In genomic region chr7:139119152-139119774, GRCm38 (mm10) we compare ENCODE assay signal across 8 mouse cellular contexts. TPM values are rescaled to one million over a fixed set of nuclear protein-coding genes. Genes with fewer than 3 reads are reported as not detected.
DNase-seq lines count a peak whose midpoint lies in the region; ATAC-seq and TF ChIP-seq lines count a peak whose summit lies in the region.

No protein-coding gene starts in this region.

- peak; percentile 86 for ATAC-seq in forebrain, embryonic 13.5 days

- no peak for TF ChIP-seq POLR2A in lung, adult 2 months (IDR thresholded peaks at IDR 0.05; ENCODE audit: borderline replicate concordance, extremely low read depth, low read depth, low read length)

- DNase-seq in ES-CJ7 (ENCODE audit: low read depth, low spot score): peak; percentile 58
- DNase-seq in c-Kit-positive CD71-positive TER-119-positive erythroid progenitor cells, embryonic 14.5 days (ENCODE audit: low spot score): peak; percentile 11
- peak; percentile 87 to 91 for DNase-seq in heart, postnatal 14 days
- peak; percentile 83 to 94 for DNase-seq in kidney, postnatal 36 days
- DNase-seq in lung, adult 2 months: peak; percentile 84
- DNase-seq in ovary, postnatal 10 days (ENCODE audit: low spot score): peak; percentile 71
- peak; percentile 4 to 47 for DNase-seq in thymus, postnatal 10 days (ENCODE audit: low spot score in 2 of 2)

- no peaks in the 10 kb centered on the region for H3K9me3 ChIP-seq in forebrain, embryonic 13.5 days (replicated peaks)

- intact Hi-C loops in heart, postnatal 14 days (cut with DNase I): no loop called here

- no peak overlapping the region for H3K4me3 ChIP-seq in forebrain, embryonic 13.5 days
- no peak overlapping the region for H3K4me3 ChIP-seq in lung, adult 2 months (replicated peaks; ENCODE audit: extremely low read depth, low read depth, low read length)

- H3K27me3 ChIP-seq in forebrain, embryonic 13.5 days: 0 out of 2 replicates have a peak, but pooled peaks cover 10% of the 10 kb centered on the region

- TF ChIP-seq CTCF in lung, adult 2 months (IDR thresholded peaks at IDR 0.05; ENCODE audit: insufficient read depth, low read length): peak; percentile 97

- no peak overlapping the region for H3K27ac ChIP-seq in forebrain, embryonic 13.5 days

- no peaks in the 10 kb centered on the region for H3K36me3 ChIP-seq in forebrain, embryonic 13.5 days (ENCODE audit: poor library complexity, severe bottlenecking)

- 45% methylated on average over 13 of the region's 13 CpGs for WGBS in forebrain, embryonic 13.5 days
- WGBS in lung, adult 2 months: 41% methylated on average over 13 of the region's 13 CpGs

- H3K4me1 ChIP-seq in forebrain, embryonic 13.5 days: no peaks in the 10 kb centered on the region
- no peaks in the 10 kb centered on the region for H3K4me1 ChIP-seq in lung, adult 2 months (ENCODE audit: control insufficient read depth, insufficient read depth, low read length)

- H3K4me2 ChIP-seq in forebrain, embryonic 13.5 days: no peak overlapping the region

- no peak overlapping the region for H3K9ac ChIP-seq in forebrain, embryonic 13.5 days

RNA-seq across cellular contexts. Expression of gene Dpysl4, which starts 33.5 kb away (rescaled TPM):
- polyA plus RNA-seq in forebrain, embryonic 13.5 days (2015; fragmentation: Nextera tagmentation; extraction: Ambion mirVana): 106 and 141 TPM in 2 replicates
- 1 to 10 TPM; 1.8 to 3.7 TPM for total RNA-seq in heart, postnatal 14 days (2021)
- polyA plus RNA-seq in lung, adult 2 months (2012; rRNA removed): 0.38 and 0.40 TPM in 2 replicates

Comparison
In these comparisons a context has a peak if more than half of its experiments do, and no peak if none do; other contexts are left out.
1. DNase-seq: peak in every context shown above with its lines; median percentile 89 in heart, postnatal 14 days; 88 in kidney, postnatal 36 days; 84 in lung, adult 2 months; 71 in ovary, postnatal 10 days; 58 in ES-CJ7; 26 in thymus, postnatal 10 days; 11 in c-Kit-positive CD71-positive TER-119-positive erythroid progenitor cells, embryonic 14.5 days.
2. RNA of gene Dpysl4, which starts 33.5 kb away (polyA plus RNA-seq): 106 to 141 TPM in forebrain, embryonic 13.5 days; 0.38 to 0.40 TPM in lung, adult 2 months; every median in the first group is over 10 times any median in the second.